Mouse (Mus musculus) liver, embryonic 14.5 days (tissue): ENCODE results near the gene Gna14. TPM values are rescaled to one million over a fixed set of nuclear protein-coding genes. Genes with fewer than 3 reads are reported as not detected.

Experiments
- ATAC-seq: fragments of 200-750 bp; cut with Nextera tagmentation; 2 replicates; pipeline ENCODE4 v1.8.0; 2017; ENCODE audit warnings: moderate number of reproducible peaks, mild to moderate bottlenecking, moderate library complexity; ENCODE audit not compliant: insufficient read depth
- DNase-seq, 3 experiments: peaks; one replicate each; pipeline ENCODE4 v3.0.0-alpha.2; 2012 to 2013; ENCODE audit warnings: low read depth in 3 of 3, low spot score in 3 of 3
- H3K27ac ChIP-seq: fragments of 300-500 bp; sonication (generic); 2 replicates; pipeline ENCODE4 v1.5.1; 2014; ENCODE audit warnings: moderate library complexity, mild to moderate bottlenecking, control low read depth, inconsistent platforms
- H3K27me3 ChIP-seq: fragments of 300-500 bp; sonication (generic); 2 replicates; pipeline ENCODE4 v1.6.1; 2014; ENCODE audit warnings: mild to moderate bottlenecking, low read length, moderate library complexity; ENCODE audit not compliant: control insufficient read depth, insufficient read depth
- H3K36me3 ChIP-seq: fragments of 300-500 bp; sonication (generic); replicated peaks from 2 replicates; pipeline ENCODE4 v1.6.1; 2014; ENCODE audit warnings: low read depth; ENCODE audit not compliant: control insufficient read depth, insufficient read depth
- H3K4me1 ChIP-seq, 2 experiments: fragments of 200-500 bp in 1 of 2; fragments of 300-500 bp in 1 of 2; sonication (generic) in 1 of 2; replicated peaks; 2 replicates each; pipeline ENCODE4 v1.6.1; 2012 to 2014; ENCODE audit warnings: antibody characterized with exemption in 1 of 2, inconsistent platforms in 1 of 2, low read length in 1 of 2; ENCODE audit not compliant: control insufficient read depth in 2 of 2, insufficient read depth in 2 of 2
- H3K4me2 ChIP-seq: fragments of 300-500 bp; sonication (generic); 2 replicates; pipeline ENCODE4 v1.6.1; 2014; ENCODE audit warnings: low read depth, mild to moderate bottlenecking, control low read depth, moderate library complexity
- H3K4me3 ChIP-seq, 2 experiments: fragments of 200-500 bp in 1 of 2; fragments of 300-500 bp in 1 of 2; sonication (generic) in 1 of 2; 2 replicates each; pipeline ENCODE4 v1.5.1; 2012 to 2014; ENCODE audit warnings: low read depth in 2 of 2, low read length in 2 of 2, mild to moderate bottlenecking in 2 of 2, control low read depth in 1 of 2, inconsistent platforms in 1 of 2, moderate library complexity in 1 of 2; ENCODE audit not compliant: insufficient read depth in 1 of 2
- H3K9ac ChIP-seq: fragments of 300-500 bp; sonication (generic); replicated peaks from 2 replicates; pipeline ENCODE4 v1.6.1; 2014; ENCODE audit warnings: mild to moderate bottlenecking, control low read depth, moderate library complexity
- H3K9me3 ChIP-seq: fragments of 300-500 bp; sonication (generic); 2 replicates; pipeline ENCODE4 v1.6.1; 2016; ENCODE audit warnings: low read length, mixed read lengths; ENCODE audit not compliant: control insufficient read depth
- CTCF ChIP-seq: IDR thresholded peaks from 2 replicates; pipeline ENCODE4 v1.5.1; 2016; ENCODE audit warnings: antibody characterized with exemption, low read depth, control low read depth
- EP300 ChIP-seq: IDR thresholded peaks from 2 replicates; pipeline ENCODE4 v1.6.1; 2016; ENCODE audit warnings: antibody characterized with exemption, low read depth
- WGBS: fragments of 180-500 bp; shearing (Covaris S2); extraction: QIAGEN DNeasy Blood & Tissue Kit; methylation state at CpG from one replicate; pipeline ENCODE4 v1.1.7; 2014; ENCODE audit not compliant: insufficient replicate concordance; 5-methylcytosine and 5-hydroxymethylcytosine counted together
- polyA plus RNA-seq, 2 experiments: library from polyadenylated mRNA; depleted of rRNA in 1 of 2; stranded (reverse) in 1 of 2; unstranded in 1 of 2; fragments of >200 nt; fragmentation: Nextera tagmentation in 1 of 2; extraction: Ambion mirVana in 1 of 2; gene quantifications; 2 replicates each; pipeline versions ENCODE4 v1.2.1 to v1.2.3; 2012 to 2014

The Gna14 gene
- polyA plus RNA-seq, 2 experiments, result 0.85 to 0.87 TPM

GRCm38 (mm10) chr19:16448796-16449195, 13.2 kb downstream of the Gna14 start:
- Histone ChIP-seq H3K4me3 (no peak overlapping the region), H3K9ac (no peak overlapping the region), H3K4me1 (peaks cover 0 to 6% of the 10 kb centered on the region in 2 experiments; a peak in 2 of 4 replicates), H3K27me3 (no peaks in the 10 kb centered on the region), H3K27ac (no peak overlapping the region), H3K4me2 (no peak overlapping the region), H3K9me3 (no peaks in the 10 kb centered on the region), H3K36me3 (no peaks in the 10 kb centered on the region)
- 22% methylated on average over 5 of the region's 5 CpGs for WGBS
- TF ChIP-seq CTCF (no peak), EP300 (no peak)
- ATAC-seq, result no peak
- DNase-seq, result no peak

- no peaks in the 10 kb centered on the region for H3K27me3 ChIP-seq
- no peaks in the 10 kb centered on the region for H3K36me3 ChIP-seq
- no peak for TF ChIP-seq CTCF
- no peak for TF ChIP-seq EP300
- no peaks in the 10 kb centered on the region for H3K9me3 ChIP-seq
- no peak overlapping the region for H3K4me3 ChIP-seq
- ATAC-seq, result no peak
- WGBS, result 62% methylated on average over 3 of the region's 3 CpGs
- no peak for DNase-seq
- H3K4me2 ChIP-seq, result no peak overlapping the region
- H3K9ac ChIP-seq, result no peak overlapping the region
- H3K4me1 ChIP-seq, result peaks cover 0 to 6% of the 10 kb centered on the region in 2 experiments; a peak in 2 of 4 replicates
- no peak overlapping the region for H3K27ac ChIP-seq
Measured at GRCm38 (mm10) chr19:16450824-16451223, 15.3 kb downstream of the Gna14 start.

GRCm38 (mm10) chr19:16456181-16456580, 20.6 kb downstream of the Gna14 start:
- Histone ChIP-seq H3K4me2 (no peak overlapping the region), H3K27ac (no peak overlapping the region), H3K9ac (no peak overlapping the region), H3K4me3 (no peak overlapping the region), H3K9me3 (no peaks in the 10 kb centered on the region), H3K36me3 (no peaks in the 10 kb centered on the region), H3K27me3 (no peaks in the 10 kb centered on the region), H3K4me1 (peaks cover 0 to 8% of the 10 kb centered on the region in 2 experiments; a peak in 1 of 4 replicates)
- DNase-seq (no peak), ATAC-seq (no peak)
- WGBS, result 17% methylated on average over 2 of the region's 2 CpGs
- TF ChIP-seq CTCF (no peak), EP300 (no peak)

GRCm38 (mm10) chr19:16457127-16457526, 21.6 kb downstream of the Gna14 start:
- DNase-seq (no peak), ATAC-seq (no peak)
- no peak for TF ChIP-seq CTCF
- no peak for TF ChIP-seq EP300
- no peaks in the 10 kb centered on the region for H3K27me3 ChIP-seq
- H3K9ac ChIP-seq, result no peak overlapping the region
- H3K4me3 ChIP-seq, result no peak overlapping the region
- WGBS, result 17% methylated on average over 6 of the region's 6 CpGs
- H3K27ac ChIP-seq, result no peak overlapping the region
- H3K4me2 ChIP-seq, result no peak overlapping the region
- H3K36me3 ChIP-seq, result no peaks in the 10 kb centered on the region
- H3K4me1 ChIP-seq, result peaks cover 0 to 8% of the 10 kb centered on the region in 2 experiments; a peak in 1 of 4 replicates
- H3K9me3 ChIP-seq, result no peaks in the 10 kb centered on the region

GRCm38 (mm10) chr19:16459317-16459716, 23.8 kb downstream of the Gna14 start:
- H3K27me3 ChIP-seq, result no peaks in the 10 kb centered on the region
- ATAC-seq (no peak), DNase-seq (no peak)
- H3K27ac ChIP-seq, result no peak overlapping the region
- H3K4me2 ChIP-seq, result no peak overlapping the region
- TF ChIP-seq CTCF (no peak), EP300 (no peak)
- no peak overlapping the region for H3K4me3 ChIP-seq
- 8% methylated on average over 5 of the region's 5 CpGs for WGBS
- H3K36me3 ChIP-seq, result no peaks in the 10 kb centered on the region
- H3K9ac ChIP-seq, result no peak overlapping the region
- no peaks in the 10 kb centered on the region for H3K9me3 ChIP-seq
- H3K4me1 ChIP-seq, result peaks cover 0 to 8% of the 10 kb centered on the region in 2 experiments; a peak in 1 of 4 replicates

GRCm38 (mm10) chr19:16460292-16460691, 24.7 kb downstream of the Gna14 start:
- TF ChIP-seq EP300 (no peak), CTCF (no peak)
- peaks cover 0 to 8% of the 10 kb centered on the region in 2 experiments; a peak in 1 of 4 replicates for H3K4me1 ChIP-seq
- WGBS, result 74% methylated on average over 6 of the region's 6 CpGs
- H3K27me3 ChIP-seq, result no peaks in the 10 kb centered on the region
- H3K9ac ChIP-seq, result no peak overlapping the region
- H3K36me3 ChIP-seq, result no peaks in the 10 kb centered on the region
- no peak overlapping the region for H3K27ac ChIP-seq
- no peak overlapping the region for H3K4me2 ChIP-seq
- H3K9me3 ChIP-seq, result no peaks in the 10 kb centered on the region
- H3K4me3 ChIP-seq, result no peak overlapping the region
- ATAC-seq (no peak), DNase-seq (no peak)
